Mouse (Mus musculus) ovary, postnatal 14 days (tissue): ENCODE results near the gene Stip1.

Experiments used
- DNase-seq: peaks from one replicate; pipeline ENCODE4 v3.0.0; 2022; ENCODE audit warnings: low spot score

Gene Stip1

DNA sequence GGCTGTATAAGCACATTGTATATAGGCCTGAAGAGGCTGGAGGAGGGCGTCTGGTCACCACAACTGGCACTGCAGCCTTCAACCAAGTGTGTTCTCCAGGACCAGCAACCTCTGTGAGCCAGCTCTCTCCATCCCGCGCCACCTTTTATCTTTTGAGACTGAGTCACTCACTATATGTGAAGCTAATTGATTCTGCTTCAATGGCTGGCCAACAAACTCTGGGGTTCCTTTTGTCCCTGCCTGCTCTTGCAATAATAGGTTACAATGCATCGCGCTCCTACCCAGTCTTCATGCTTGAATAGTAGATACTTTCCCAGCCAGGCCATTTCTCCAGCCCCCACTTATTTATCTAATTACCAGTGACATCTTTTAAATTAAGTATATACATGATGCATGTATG is 56.1 kb downstream of the Stip1 start:
- no peak for DNase-seq

DNA sequence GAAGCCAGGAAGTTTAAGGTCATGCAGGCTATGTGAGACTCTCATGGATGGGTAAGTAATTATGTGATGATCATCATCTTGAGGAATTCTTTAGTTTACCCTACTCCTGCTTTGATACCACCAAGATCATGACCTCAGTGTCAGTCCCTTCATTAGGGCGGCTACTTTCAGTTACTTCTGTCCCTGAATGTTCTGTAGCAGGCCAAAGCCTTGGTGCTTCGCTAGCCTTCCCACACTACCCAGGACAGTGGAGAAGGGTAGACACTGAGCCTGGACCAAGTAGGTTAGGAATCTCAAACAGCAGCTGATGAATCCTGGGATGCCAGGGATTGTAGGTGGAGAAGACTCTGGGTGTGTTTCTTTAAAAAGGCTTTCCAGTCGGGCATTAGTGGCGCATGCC is 58.3 kb downstream of the Stip1 start:
- DNase-seq: no peak

DNA sequence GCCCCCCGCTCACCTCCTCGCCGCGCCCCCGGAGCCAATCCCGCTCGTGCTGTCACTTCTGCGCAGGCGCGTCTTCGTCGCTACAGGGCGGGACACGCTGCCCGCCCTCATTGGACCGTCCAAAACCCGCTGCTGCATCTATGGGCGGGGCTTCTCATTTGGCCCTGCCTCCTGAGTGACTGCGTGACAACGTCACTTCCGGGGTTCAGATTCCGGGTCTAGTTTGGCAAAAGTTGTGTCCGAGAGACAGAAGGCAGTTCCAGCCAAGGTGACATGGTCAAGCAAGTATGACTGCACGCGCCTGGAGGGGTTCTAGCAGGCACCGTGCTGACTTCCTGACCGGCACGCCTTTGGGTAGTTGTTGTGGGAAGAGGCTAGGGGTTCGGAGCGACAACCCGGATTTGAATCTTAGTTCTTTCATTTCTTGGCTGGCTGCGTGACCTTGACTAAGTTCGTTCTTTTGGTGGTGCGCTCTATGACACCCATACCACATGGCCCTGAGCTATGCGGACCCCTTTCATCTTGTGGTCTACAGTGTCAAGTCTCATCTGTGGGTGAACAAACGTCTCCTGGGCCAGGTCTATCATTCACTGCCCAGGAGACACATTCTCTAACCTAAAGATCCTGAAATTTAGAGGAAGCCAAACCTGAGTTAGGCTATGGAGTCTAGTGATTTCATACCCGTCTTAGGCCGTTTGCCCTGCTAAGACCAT is 59.2 kb downstream of the Stip1 start, which contains the start of gene Fkbp2:
Gene Fkbp2, minus strand, starts transcription at position 121 of the 713 bp plus-strand sequence.
- peak; percentile 97 for DNase-seq

DNA sequence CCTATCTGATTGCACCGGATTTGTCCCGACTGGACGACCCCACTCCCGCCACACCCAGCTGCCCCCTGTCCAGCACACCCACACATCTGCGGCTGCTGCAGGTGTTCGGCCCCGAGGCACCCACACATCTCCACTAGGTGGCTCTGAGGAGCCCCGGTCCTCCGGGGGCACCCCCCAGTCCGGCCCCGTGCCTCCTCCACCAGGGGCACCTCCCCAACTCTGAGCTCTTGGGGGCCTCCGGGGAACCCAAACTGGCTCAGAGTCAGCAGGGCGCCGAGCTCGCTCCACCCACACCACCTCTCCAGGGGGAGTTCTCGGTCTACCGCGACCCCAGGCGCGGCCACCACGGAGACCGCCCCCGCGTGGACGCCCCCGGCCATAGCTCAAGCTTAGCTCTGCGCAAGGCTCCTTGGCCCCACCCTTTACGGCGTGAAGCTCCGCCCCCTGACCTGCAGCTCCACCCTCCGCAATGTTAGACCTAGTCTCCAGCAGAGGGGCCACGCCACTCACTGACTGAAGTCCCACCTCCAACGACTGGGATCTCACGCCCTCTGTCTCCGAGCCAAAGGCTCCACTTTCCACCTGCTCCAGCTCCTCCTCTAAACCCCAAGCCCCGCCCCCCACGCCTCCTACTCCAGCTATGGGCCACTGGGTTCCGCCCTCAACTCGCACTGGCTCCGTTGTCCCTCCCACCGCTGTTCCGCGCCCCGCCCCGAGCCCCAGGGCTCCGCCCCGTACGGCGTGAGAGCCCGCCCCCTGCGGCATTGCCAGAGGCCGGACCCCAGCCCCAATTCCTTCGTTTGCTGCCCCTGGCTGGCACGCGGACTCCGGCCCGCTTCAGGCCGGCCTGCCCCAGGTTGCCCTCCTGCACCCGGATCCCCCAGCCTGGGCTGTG is 60.0 kb downstream of the Stip1 start:
- DNase-seq: peak; percentile 99

DNA sequence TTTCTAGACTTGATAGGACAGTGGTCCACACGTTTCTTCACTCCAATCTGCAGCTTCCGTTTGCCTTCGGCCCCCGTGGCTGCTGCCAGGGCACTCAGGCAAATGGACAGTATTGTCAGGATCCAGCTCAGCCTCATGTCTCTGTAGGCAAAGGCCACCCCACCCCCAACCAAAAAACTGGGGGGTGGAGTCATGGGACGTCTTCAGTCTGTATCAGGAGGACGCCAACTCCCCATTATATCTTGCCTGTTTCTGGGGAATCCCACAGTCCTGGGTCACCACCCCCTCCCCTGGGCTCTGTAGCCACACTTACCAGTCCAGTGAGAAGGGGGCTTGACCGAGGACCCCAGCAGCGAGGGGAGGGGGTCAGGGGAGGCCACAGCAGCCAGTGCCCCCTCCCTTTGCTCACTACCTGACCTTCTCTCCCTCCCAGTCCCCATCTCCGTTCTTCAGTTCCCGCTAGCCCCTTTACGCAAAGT is 60.7 kb downstream of the Stip1 start:
- DNase-seq: no peak

DNA sequence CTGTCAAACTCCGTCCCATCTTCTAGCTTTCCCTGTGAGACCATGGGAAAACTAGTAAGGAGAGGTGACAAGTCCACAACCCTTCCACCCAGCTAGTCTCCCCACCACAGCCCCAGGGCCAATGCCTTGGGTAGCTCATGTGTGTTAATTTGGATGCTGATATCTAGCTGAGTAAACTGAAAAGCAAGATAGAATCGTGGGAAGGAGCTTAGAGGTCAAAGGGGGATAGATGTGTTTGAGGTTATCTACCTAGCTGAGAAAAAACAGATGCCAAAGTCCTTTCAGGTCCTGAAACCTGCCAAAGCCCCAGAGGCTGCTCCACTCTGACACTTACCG is 61.2 kb downstream of the Stip1 start:
- DNase-seq: no peak

DNA sequence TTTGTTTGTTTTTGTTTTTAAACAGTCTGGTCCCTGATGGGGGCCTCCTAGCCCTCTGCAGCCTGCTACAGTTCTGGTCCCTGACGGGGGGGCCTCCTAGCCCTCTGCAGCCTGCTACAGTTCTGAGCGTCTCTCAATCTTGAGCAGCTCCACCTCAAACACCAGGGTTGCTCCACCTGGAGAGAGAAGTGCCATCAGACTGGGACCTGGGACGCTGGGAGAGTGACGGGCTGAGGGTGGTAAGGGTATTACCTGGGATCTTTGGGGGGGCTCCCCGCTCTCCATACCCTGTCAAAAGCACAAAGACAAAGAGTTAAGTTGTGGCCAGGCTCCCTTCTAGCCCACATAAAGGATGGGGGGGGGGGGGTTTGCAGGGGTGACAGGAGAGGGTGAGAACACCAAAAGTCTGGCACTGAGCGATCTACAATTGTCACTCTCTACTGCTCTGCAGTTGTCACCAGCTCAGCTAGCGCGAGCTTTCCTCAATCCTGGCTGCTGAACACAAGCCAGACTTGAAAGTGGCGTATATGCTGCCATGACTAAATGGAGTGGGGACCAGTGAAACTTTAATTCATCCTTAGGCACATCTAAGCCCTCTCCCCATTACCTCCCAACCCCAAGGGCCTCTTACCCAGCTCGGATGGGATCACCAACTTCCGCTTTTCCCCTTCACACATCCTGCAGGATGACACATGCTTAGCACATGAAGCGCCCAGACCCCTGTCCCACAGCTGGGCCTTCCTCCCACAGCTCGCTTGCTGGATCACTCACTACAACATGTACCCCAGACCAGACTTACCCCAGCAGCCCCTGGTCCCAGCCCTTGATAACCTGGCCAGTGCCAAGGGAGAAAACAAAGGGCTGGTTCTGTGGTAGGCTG is 61.8 kb downstream of the Stip1 start:
- DNase-seq: no peak

DNA sequence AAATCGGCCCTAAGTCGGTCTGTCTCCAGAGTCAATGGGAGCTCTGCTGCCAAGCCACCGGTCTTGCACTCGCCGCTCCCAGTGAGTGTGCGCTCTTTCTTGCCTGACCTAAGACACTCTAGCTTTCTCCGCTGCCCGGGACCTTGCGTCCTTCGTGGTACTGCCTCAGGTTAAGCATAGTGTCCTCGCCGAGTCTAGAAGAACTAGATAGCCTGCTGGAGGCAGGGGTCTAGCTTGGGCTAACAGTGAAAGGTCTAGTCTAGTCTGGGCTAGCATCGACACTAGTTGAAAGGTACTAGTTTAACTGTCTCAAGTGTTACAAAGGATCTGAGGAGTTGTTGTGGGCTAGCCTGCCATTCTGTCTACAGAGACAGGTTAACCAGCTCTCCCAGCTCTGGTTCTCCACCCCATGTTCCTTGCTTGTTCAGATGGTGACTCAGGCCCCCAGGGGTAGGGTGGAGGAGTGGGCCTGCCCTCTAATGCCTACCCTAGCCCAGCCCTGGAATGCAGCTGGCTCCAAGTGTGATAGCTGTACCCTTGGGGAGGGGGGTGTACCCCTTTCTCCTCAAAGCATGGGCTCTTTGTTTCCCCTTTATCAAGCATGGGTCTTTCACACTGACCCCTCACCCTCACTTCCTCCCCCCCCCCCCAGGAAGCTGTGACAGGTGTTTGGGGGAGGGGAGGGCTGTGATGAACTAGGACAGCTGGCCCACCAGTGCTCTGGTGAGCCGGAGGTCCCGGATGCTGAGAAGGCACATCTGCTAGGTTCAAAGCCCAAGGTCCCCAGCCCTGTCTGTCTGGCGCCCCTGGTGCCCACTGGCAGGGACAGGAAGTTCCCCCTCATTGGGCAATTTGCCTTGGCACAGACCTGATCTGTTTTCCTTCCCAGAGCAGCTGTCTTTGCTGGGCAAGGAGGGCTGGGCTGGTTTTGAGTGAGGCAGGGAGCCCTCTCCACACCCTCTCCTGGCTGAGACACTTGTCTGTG is 63.9 kb downstream of the Stip1 start, which contains the start of gene Plcb3:
Gene Plcb3, minus strand, starts transcription at position 934 of the 985 bp plus-strand sequence.
- DNase-seq: no peak

DNA sequence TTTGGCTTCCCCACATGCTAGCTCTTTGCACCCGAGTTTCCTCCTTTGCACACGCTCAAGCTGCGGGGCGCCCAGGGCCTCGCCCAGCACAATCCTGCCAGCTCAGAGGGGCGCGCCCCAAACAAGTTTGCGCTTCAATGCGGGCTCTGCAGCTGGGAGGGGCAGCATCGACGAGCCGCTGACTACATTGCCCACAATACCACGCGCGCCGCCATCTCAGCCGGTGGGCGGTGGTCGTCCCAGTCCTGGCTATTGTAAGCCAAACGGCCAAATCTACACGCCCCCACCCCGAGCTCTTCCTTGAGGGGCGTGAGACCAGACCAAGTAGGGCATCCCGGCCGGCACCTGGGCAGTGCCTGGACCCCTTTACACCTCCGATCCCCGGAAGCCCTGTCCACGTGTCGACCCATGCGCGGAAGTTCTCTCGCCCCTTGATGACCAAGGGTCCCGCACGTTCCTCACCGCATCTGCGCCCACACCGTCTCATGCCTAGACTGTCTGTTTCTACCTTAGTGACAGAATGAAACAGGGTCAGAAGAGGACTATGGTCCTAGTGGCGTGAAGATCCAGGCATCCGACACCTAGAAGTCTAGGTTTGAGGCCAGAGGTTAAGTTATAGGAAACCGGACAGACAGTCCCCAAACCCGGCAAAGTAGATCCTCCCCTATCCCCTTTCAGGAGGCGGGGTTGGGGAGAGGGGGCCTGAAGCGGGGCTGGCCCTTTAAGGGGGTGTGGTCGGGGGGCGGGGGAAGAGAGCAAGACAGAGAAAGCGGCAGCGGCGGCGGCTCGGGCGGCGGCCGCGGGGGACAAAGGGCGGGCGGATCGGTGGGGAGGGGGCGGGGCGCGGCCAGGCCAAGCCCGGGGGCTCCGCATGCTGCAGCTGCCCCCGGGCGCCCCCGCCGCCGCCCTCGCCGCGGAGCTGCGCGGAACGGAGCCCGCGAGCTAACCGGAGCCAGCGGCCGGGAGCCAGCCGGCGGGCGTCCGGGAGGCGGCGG is 65.3 kb downstream of the Stip1 start, which contains the start of gene Ppp1r14b:
Gene Ppp1r14b, plus strand, starts transcription at position 758 of the 995 bp plus-strand sequence.
- DNase-seq: peak; percentile 65

DNA sequence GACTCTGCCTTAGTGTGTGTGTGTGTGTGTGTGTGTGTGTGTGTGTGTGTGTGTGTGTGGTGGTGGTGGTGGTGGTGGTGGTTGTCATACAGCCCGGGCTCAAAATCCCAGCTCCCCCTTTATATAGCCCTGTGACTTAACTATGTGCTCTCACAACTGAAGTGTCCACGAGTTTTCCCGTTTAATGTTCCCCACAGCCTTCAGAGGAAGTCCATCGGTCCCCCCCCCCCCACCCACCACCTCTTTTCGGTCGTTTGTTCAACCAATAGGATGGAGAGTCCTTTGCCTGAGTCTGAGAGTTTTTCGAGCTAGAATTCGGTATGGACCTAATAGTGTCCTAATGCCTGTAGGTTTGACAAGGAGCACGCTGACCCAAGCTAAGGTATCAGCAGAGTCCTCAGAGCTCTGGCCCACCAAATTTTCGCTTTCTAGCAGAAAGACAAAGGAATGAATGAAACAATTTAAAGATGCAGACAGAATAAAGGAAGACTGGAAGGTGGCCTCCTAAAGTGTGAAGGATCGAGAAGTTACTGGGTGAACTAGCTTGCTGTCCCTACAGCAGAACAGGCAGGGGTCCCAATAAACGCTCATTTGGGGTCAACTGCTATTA is 66.1 kb downstream of the Stip1 start:
- no peak for DNase-seq

DNA sequence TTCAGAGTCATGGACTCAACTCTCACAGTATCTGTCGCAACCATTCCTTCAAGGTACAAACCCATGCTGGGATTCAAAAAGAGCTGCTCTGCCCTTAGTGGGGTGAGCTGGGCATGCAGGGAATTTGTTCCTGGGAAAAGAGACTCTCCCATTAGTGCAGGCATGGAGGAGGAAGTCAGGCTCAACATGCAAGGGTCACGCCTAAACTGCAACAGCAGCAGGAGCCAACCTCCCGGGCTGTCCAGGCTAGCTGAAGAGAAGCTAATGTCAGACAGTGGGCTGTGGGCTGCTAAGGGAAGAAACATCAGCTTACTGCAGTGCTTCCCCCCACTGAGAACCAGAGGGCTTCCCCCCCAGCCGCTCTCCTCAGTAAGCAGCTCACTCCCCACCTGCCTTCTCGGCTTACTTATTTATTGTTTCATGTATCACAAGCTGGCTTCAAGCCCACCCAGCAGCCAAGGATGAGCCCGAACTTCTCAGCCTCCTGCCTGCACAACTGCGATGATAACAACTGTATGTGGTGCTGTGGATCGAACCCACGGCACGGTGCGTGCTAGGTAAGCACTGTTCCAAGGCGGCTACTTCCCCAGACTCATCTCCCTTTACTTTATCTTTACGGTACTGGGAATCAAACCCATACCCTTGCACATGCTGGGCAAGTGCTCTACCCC is 67.4 kb downstream of the Stip1 start:
- no peak for DNase-seq

DNA sequence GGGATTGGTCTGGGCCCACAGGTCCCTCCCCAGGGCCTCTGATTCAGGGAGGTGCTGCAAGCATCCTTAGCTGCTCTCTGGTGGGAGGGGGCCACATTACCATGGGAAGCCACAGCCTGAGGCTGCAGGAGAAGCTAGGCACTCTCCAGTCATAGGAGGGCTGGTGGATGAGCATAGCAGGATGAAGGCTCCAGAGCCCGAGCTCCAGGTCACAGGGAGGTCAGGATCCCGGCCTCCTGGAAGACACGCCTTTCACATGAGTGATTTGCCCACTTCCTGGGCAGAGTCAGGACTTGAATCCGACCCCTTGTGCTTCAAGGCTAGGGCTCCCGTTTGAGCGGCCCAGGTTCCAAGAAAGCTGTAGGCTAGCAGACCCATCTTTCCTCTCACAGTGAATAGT is 68.1 kb downstream of the Stip1 start:
- DNase-seq: no peak
